ENCODE assay signal across 11 mouse cellular contexts in genomic region chr2:90641007-90641709, GRCm38 (mm10). TPM values are rescaled to one million over a fixed set of nuclear protein-coding genes. Genes with fewer than 3 reads are reported as not detected.
DNase-seq lines count a peak whose midpoint lies in the region; ATAC-seq and TF ChIP-seq lines count a peak whose summit lies in the region.
"Had no signal": no experiment of that assay in that cellular context is flagged by ENCODE, and none has a peak within 500 bp of the region (broad histone marks: within the 10 kb centered on the region; RNA-seq: fewer than 3 reads in every experiment).

No protein-coding gene starts in this region.

- intact Hi-C loops in heart, postnatal 14 days (cut with DNase I) = no loop called here
- intact Hi-C loops in left cerebral cortex, postnatal 10 days (cut with DNase I) = no loop called here

- H3K27ac ChIP-seq in hindbrain, postnatal 0 days = no peak overlapping the region
- H3K27ac ChIP-seq in midbrain, postnatal 0 days (ENCODE audit: low read depth, low read length) = no peak overlapping the region
- no peak overlapping the region for H3K27ac ChIP-seq in forebrain, postnatal 0 days (ENCODE audit: low read depth, low read length)
- H3K27ac ChIP-seq: embryonic facial prominence, embryonic 12.5 days; limb, embryonic 15.5 days had no signal

- no peaks in the 10 kb centered on the region for H3K27me3 ChIP-seq in hindbrain, postnatal 0 days (ENCODE audit: insufficient read depth, low read length)
- H3K27me3 ChIP-seq in midbrain, postnatal 0 days (ENCODE audit: insufficient read depth, low read length) = no peaks in the 10 kb centered on the region
- no peaks in the 10 kb centered on the region for H3K27me3 ChIP-seq in forebrain, postnatal 0 days (ENCODE audit: insufficient read depth, low read length)
- H3K27me3 ChIP-seq: embryonic facial prominence, embryonic 12.5 days had no signal

- no peak overlapping the region for H3K4me2 ChIP-seq in hindbrain, postnatal 0 days (ENCODE audit: low read depth, low read length)
- H3K4me2 ChIP-seq in midbrain, postnatal 0 days (ENCODE audit: low read depth, low read length, poor library complexity, severe bottlenecking) = no peak overlapping the region
- H3K4me2 ChIP-seq in forebrain, postnatal 0 days (ENCODE audit: low read depth) = no peak overlapping the region
- H3K4me2 ChIP-seq: embryonic facial prominence, embryonic 12.5 days; limb, embryonic 15.5 days had no signal

- WGBS in hindbrain, postnatal 0 days = 78% methylated on average over 10 of the region's 10 CpGs
- 72% methylated on average over 10 of the region's 10 CpGs for WGBS in midbrain, postnatal 0 days
- WGBS in forebrain, postnatal 0 days = 82% methylated on average over 10 of the region's 10 CpGs

- no peak overlapping the region for H3K4me3 ChIP-seq in hindbrain, postnatal 0 days (ENCODE audit: low read length)
- H3K4me3 ChIP-seq in midbrain, postnatal 0 days (ENCODE audit: low read depth, low read length) = no peak overlapping the region
- H3K4me3 ChIP-seq in forebrain, postnatal 0 days (ENCODE audit: low read depth, low read length) = no peak overlapping the region
- H3K4me3 ChIP-seq: embryonic facial prominence, embryonic 12.5 days; limb, embryonic 15.5 days had no signal

- ATAC-seq in hindbrain, postnatal 0 days = peak; percentile 63; the same call in 1 of the 2 replicates
- ATAC-seq in midbrain, postnatal 0 days (ENCODE audit: low FRiP score) = 0 out of 2 replicates have a peak, but pooled peaks have one; percentile 12
- no peak for ATAC-seq in forebrain, postnatal 0 days

- no peaks in the 10 kb centered on the region for H3K9me3 ChIP-seq in hindbrain, postnatal 0 days (ENCODE audit: low read length)
- no peaks in the 10 kb centered on the region for H3K9me3 ChIP-seq in midbrain, postnatal 0 days (ENCODE audit: low read length)
- H3K9me3 ChIP-seq in forebrain, postnatal 0 days (ENCODE audit: low read length) = no peaks in the 10 kb centered on the region
- H3K9me3 ChIP-seq: embryonic facial prominence, embryonic 12.5 days; limb, embryonic 15.5 days had no signal

- H3K9ac ChIP-seq in hindbrain, postnatal 0 days (replicated peaks; ENCODE audit: low read length) = no peak overlapping the region
- no peak overlapping the region for H3K9ac ChIP-seq in midbrain, postnatal 0 days (replicated peaks; ENCODE audit: low read length, poor library complexity, severe bottlenecking)
- no peak overlapping the region for H3K9ac ChIP-seq in forebrain, postnatal 0 days
- H3K9ac ChIP-seq: embryonic facial prominence, embryonic 12.5 days; limb, embryonic 15.5 days had no signal

- peak; percentile 30 for DNase-seq in heart, adult 8-10 months (ENCODE audit: low spot score)
- no peak for DNase-seq in heart, postnatal 14 days
- peak; percentile 89 for DNase-seq in MN1 (ENCODE audit: low spot score)
- peak; percentile 27 for DNase-seq in hindbrain, postnatal 0 days (ENCODE audit: low spot score)
- DNase-seq in midbrain, postnatal 0 days (ENCODE audit: low spot score) = peak; percentile 31
- DNase-seq in cerebellum, adult 18-20 months = no peak
- DNase-seq in forebrain, postnatal 0 days = no peak
- no peak for DNase-seq in left cerebral cortex, postnatal 10 days (ENCODE audit: extremely low spot score in 1 of 2, low spot score in 2 of 2)
- DNase-seq: gastrocnemius, postnatal 10 days had no signal

- H3K4me1 ChIP-seq in hindbrain, postnatal 0 days (ENCODE audit: insufficient read depth, low read length) = no peaks in the 10 kb centered on the region
- no peaks in the 10 kb centered on the region for H3K4me1 ChIP-seq in midbrain, postnatal 0 days (ENCODE audit: insufficient read depth, low read length)
- no peaks in the 10 kb centered on the region for H3K4me1 ChIP-seq in forebrain, postnatal 0 days (ENCODE audit: insufficient read depth)
- H3K4me1 ChIP-seq: embryonic facial prominence, embryonic 12.5 days had no signal

- no peak for TF ChIP-seq CTCF in hindbrain, postnatal 0 days (IDR thresholded peaks at IDR 0.05; ENCODE audit: low read depth)
- no peak for TF ChIP-seq CTCF in midbrain, postnatal 0 days (IDR thresholded peaks at IDR 0.05)
- no peak for TF ChIP-seq CTCF in forebrain, postnatal 0 days (IDR thresholded peaks at IDR 0.05; ENCODE audit: low read depth)

- no peaks in the 10 kb centered on the region for H3K36me3 ChIP-seq in hindbrain, postnatal 0 days (ENCODE audit: insufficient read depth, low read length)
- no peaks in the 10 kb centered on the region for H3K36me3 ChIP-seq in midbrain, postnatal 0 days (ENCODE audit: insufficient read depth, low read length)
- no peaks in the 10 kb centered on the region for H3K36me3 ChIP-seq in forebrain, postnatal 0 days (ENCODE audit: insufficient read depth)
- H3K36me3 ChIP-seq: embryonic facial prominence, embryonic 12.5 days; limb, embryonic 15.5 days had no signal

RNA-seq across cellular contexts. Expression of gene Nup160, which starts 35.9 kb away (rescaled TPM):
- total RNA-seq in heart, adult 8-10 months (2022) = 10 to 100 TPM in 3 of 4 experiments, 1 to 10 TPM in 1; 9.6 to 14.1 (median 13.6) TPM
- total RNA-seq in heart, postnatal 14 days (2021) = 10 to 100 TPM; 10.3 to 19.3 TPM
- total RNA-seq in hindbrain, postnatal 0 days (2014; rRNA removed) = 13.5 and 14.3 TPM in 2 replicates
- polyA plus RNA-seq in hindbrain, postnatal 0 days (2015; fragmentation: Nextera tagmentation; extraction: Ambion mirVana) = 12.4 and 13.7 TPM in 2 replicates
- total RNA-seq in midbrain, postnatal 0 days (2014; rRNA removed) = 16.2 and 20.9 TPM in 2 replicates
- polyA plus RNA-seq in midbrain, postnatal 0 days (2015; fragmentation: Nextera tagmentation; extraction: Ambion mirVana) = 10.7 and 11.2 TPM in 2 replicates
- 21.6 and 22.9 TPM in 2 replicates for total RNA-seq in forebrain, postnatal 0 days (2014; rRNA removed)
- 6.2 and 10.9 TPM in 2 replicates for polyA plus RNA-seq in forebrain, postnatal 0 days (2015; fragmentation: Nextera tagmentation; extraction: Ambion mirVana)
- total RNA-seq in left cerebral cortex, postnatal 10 days (2021) = 10 to 100 TPM; 20.4 to 21.5 TPM

Comparison
In these comparisons a context has a peak if more than half of its experiments do, and no peak if none do; other contexts are left out.
1. DNase-seq: peak in heart, adult 8-10 months (single experiment), MN1 (single experiment), hindbrain, postnatal 0 days (single experiment) and midbrain, postnatal 0 days (single experiment); none in heart, postnatal 14 days (0 of 2), cerebellum, adult 18-20 months (0 of 2), forebrain, postnatal 0 days (single experiment) and left cerebral cortex, postnatal 10 days (0 of 2).